Mouse (Mus musculus) myocyte (in vitro differentiated cells): ENCODE measurements at regions not wholly inside any gene's neighbourhood (a gene's known extent, or its start where the extent isn't known, plus 50 kb on each side); places are given as distances from the start of the nearest gene placed in this dataset.

Experiments used
- H3K27me3 ChIP-seq: one replicate; pipeline ENCODE4 v1.6.1; 2011; ENCODE audit not compliant: control insufficient read depth, insufficient read depth, insufficient read length
- H3K36me3 ChIP-seq: one replicate; pipeline ENCODE4 v1.6.1; 2011; ENCODE audit not compliant: control insufficient read depth, insufficient read depth
- H3K4me2 ChIP-seq: one replicate; pipeline ENCODE4 v1.6.1; 2011; ENCODE audit warnings: low read depth, control low read depth
- H3K4me3 ChIP-seq: one replicate; pipeline ENCODE4 v1.5.1; 2011; ENCODE audit warnings: mild to moderate bottlenecking, control low read depth, moderate library complexity
- H3K79me2 ChIP-seq: one replicate; pipeline ENCODE4 v1.6.1; 2011; ENCODE audit not compliant: control insufficient read depth, insufficient read depth
- H3ac ChIP-seq: one replicate; pipeline ENCODE4 v1.6.1; 2011; ENCODE audit not compliant: control insufficient read depth, insufficient read length
- CEBPB ChIP-seq: IDR thresholded peaks from 2 replicates; pipeline ENCODE4 v1.6.1; 2011; ENCODE audit warnings: mild to moderate bottlenecking, moderate library complexity; ENCODE audit not compliant: poor library complexity, insufficient read depth, severe bottlenecking
- E2F4 ChIP-seq: IDR thresholded peaks from one replicate; pipeline ENCODE4 v1.6.1; 2011; ENCODE audit warnings: mild to moderate bottlenecking, control low read depth, moderate library complexity; ENCODE audit not compliant: insufficient read depth
- MAX ChIP-seq: IDR thresholded peaks from one replicate; pipeline ENCODE4 v1.6.1; 2011; ENCODE audit warnings: low read depth, mild to moderate bottlenecking, control low read depth
- MYOD1 ChIP-seq, 3 experiments: IDR thresholded peaks; one replicate each; pipeline ENCODE4 v1.6.1; 2011; ENCODE audit warnings: control low read depth in 2 of 3, low read depth in 2 of 3, mild to moderate bottlenecking in 2 of 3, moderate library complexity in 1 of 3; ENCODE audit not compliant: insufficient read length in 2 of 3, control insufficient read depth in 1 of 3
- MYOG ChIP-seq, 3 experiments: IDR thresholded peaks; one replicate each; pipeline ENCODE4 v1.6.1; 2011; ENCODE audit warnings: control low read depth in 2 of 3, low read depth in 2 of 3, mild to moderate bottlenecking in 2 of 3; ENCODE audit not compliant: insufficient read length in 2 of 3, control insufficient read depth in 1 of 3, insufficient read depth in 1 of 3
- POLR2A ChIP-seq: IDR thresholded peaks from one replicate; pipeline ENCODE4 v1.6.1; 2011; ENCODE audit warnings: low read depth, mild to moderate bottlenecking, control low read depth, moderate library complexity; ENCODE audit not compliant: insufficient read length
- POLR2AphosphoS2 ChIP-seq: IDR thresholded peaks from one replicate; pipeline ENCODE4 v1.6.1; 2011; ENCODE audit warnings: low read depth, control low read depth; ENCODE audit not compliant: insufficient read length
- REST ChIP-seq: IDR thresholded peaks from one replicate; pipeline ENCODE4 v1.6.1; 2011; ENCODE audit warnings: mild to moderate bottlenecking, control low read depth, moderate library complexity; ENCODE audit not compliant: insufficient read depth, insufficient read length
- SRF ChIP-seq: IDR thresholded peaks from one replicate; pipeline ENCODE4 v1.6.1; 2011; ENCODE audit warnings: low read depth; ENCODE audit not compliant: control insufficient read depth, insufficient read length
- TCF12 ChIP-seq: IDR thresholded peaks from one replicate; pipeline ENCODE4 v1.6.1; 2011; ENCODE audit warnings: mild to moderate bottlenecking, control low read depth; ENCODE audit not compliant: poor library complexity, insufficient read depth, severe bottlenecking
- TCF3 ChIP-seq: IDR thresholded peaks from one replicate; pipeline ENCODE4 v1.6.1; 2011; ENCODE audit warnings: low read depth, control low read depth; ENCODE audit not compliant: insufficient read length
- USF1 ChIP-seq: IDR thresholded peaks from one replicate; pipeline ENCODE4 v1.6.1; 2011; ENCODE audit warnings: low read depth, mild to moderate bottlenecking, control low read depth, moderate library complexity

GRCm38 (mm10) chr2:144185175-144185574 lies 85.3 kb upstream of the Mgme1 start:
- no peaks in the 10 kb centered on the region for H3K79me2 ChIP-seq
- no peak overlapping the region for H3K4me3 ChIP-seq
- H3K36me3 ChIP-seq: no peaks in the 10 kb centered on the region
- TF ChIP-seq E2F4: no peak
- TF ChIP-seq USF1: no peak
- TF ChIP-seq REST: no peak
- TF ChIP-seq MAX: no peak
- no peak for TF ChIP-seq TCF3
- no peak for TF ChIP-seq CEBPB
- TF ChIP-seq SRF: no peak
- no peak for TF ChIP-seq POLR2AphosphoS2
- TF ChIP-seq MYOG (IDR thresholded peaks at IDR 0.05; ENCODE audit: control insufficient read depth in 1 of 3, insufficient read depth in 1 of 3, insufficient read length in 2 of 3, low read depth in 2 of 3): no peak
- TF ChIP-seq TCF12: no peak
- TF ChIP-seq MYOD1 (IDR thresholded peaks at IDR 0.05; ENCODE audit: control insufficient read depth in 1 of 3, insufficient read length in 2 of 3, low read depth in 2 of 3): no peak
- no peak for TF ChIP-seq POLR2A
- H3K4me2 ChIP-seq: no peak overlapping the region
- H3K27me3 ChIP-seq: no peaks in the 10 kb centered on the region
- H3ac ChIP-seq: no peak overlapping the region

GRCm38 (mm10) chr2:144186426-144186825 lies 84.0 kb upstream of the Mgme1 start:
- H3K79me2 ChIP-seq: no peaks in the 10 kb centered on the region
- no peak overlapping the region for H3K4me3 ChIP-seq
- H3K4me2 ChIP-seq: no peak overlapping the region
- H3K27me3 ChIP-seq: no peaks in the 10 kb centered on the region
- no peak overlapping the region for H3ac ChIP-seq
- no peak for TF ChIP-seq POLR2A
- no peak for TF ChIP-seq REST
- TF ChIP-seq TCF12: no peak
- no peak for TF ChIP-seq MYOG (IDR thresholded peaks at IDR 0.05; ENCODE audit: control insufficient read depth in 1 of 3, insufficient read depth in 1 of 3, insufficient read length in 2 of 3, low read depth in 2 of 3)
- TF ChIP-seq E2F4: no peak
- TF ChIP-seq MAX: no peak
- no peak for TF ChIP-seq SRF
- TF ChIP-seq USF1: no peak
- no peak for TF ChIP-seq CEBPB
- TF ChIP-seq MYOD1 (IDR thresholded peaks at IDR 0.05; ENCODE audit: control insufficient read depth in 1 of 3, insufficient read length in 2 of 3, low read depth in 2 of 3): no peak
- no peak for TF ChIP-seq TCF3
- no peak for TF ChIP-seq POLR2AphosphoS2
- H3K36me3 ChIP-seq: no peaks in the 10 kb centered on the region

- H3K36me3 ChIP-seq: no peaks in the 10 kb centered on the region
- no peak overlapping the region for H3ac ChIP-seq
- TF ChIP-seq MAX: no peak
- TF ChIP-seq POLR2AphosphoS2: no peak
- no peak for TF ChIP-seq TCF12
- no peak for TF ChIP-seq MYOG (IDR thresholded peaks at IDR 0.05; ENCODE audit: control insufficient read depth in 1 of 3, insufficient read depth in 1 of 3, insufficient read length in 2 of 3, low read depth in 2 of 3)
- TF ChIP-seq REST: no peak
- TF ChIP-seq TCF3: no peak
- TF ChIP-seq POLR2A: no peak
- TF ChIP-seq USF1: no peak
- TF ChIP-seq CEBPB: no peak
- TF ChIP-seq MYOD1 (IDR thresholded peaks at IDR 0.05; ENCODE audit: control insufficient read depth in 1 of 3, insufficient read length in 2 of 3, low read depth in 2 of 3): no peak
- TF ChIP-seq E2F4: no peak
- TF ChIP-seq SRF: no peak
Measured at GRCm38 (mm10) chr2:144188076-144188475, 82.4 kb upstream of the Mgme1 start.

GRCm38 (mm10) chr2:144188485-144188884 lies 82.0 kb upstream of the Mgme1 start:
- Histone ChIP-seq H3K36me3 (no peaks in the 10 kb centered on the region), H3K27me3 (no peaks in the 10 kb centered on the region), H3K4me2 (peak overlapping the region; percentile 72), H3K4me3 (no peak overlapping the region), H3ac (no peak overlapping the region), H3K79me2 (no peaks in the 10 kb centered on the region)
- TF ChIP-seq POLR2AphosphoS2: no peak
- no peak for TF ChIP-seq TCF3
- no peak for TF ChIP-seq MAX
- TF ChIP-seq CEBPB: no peak
- TF ChIP-seq POLR2A: no peak
- no peak for TF ChIP-seq USF1
- no peak for TF ChIP-seq E2F4
- TF ChIP-seq MYOG (IDR thresholded peaks at IDR 0.05; ENCODE audit: control insufficient read depth in 1 of 3, insufficient read depth in 1 of 3, insufficient read length in 2 of 3, low read depth in 2 of 3): no peak

More at GRCm38 (mm10) chr2:144188076-144188475, 82.4 kb upstream of the Mgme1 start:
- Histone ChIP-seq H3K4me2 (peak overlapping the region; percentile 72), H3K27me3 (no peaks in the 10 kb centered on the region), H3K79me2 (no peaks in the 10 kb centered on the region), H3K4me3 (no peak overlapping the region)
